Mouse (Mus musculus): Measurements from ENCODE around the gene Stoml1. TPM values are rescaled to one million over a fixed set of nuclear protein-coding genes. Genes with fewer than 3 reads are reported as not detected.
"Not testable (repeated sequence)": the region's sequence is repeated elsewhere in the genome, so short reads cannot be mapped to it uniquely, and the experiment has no call there.

Gene Stoml1
- total RNA-seq, 2 experiments from 2014 or later: 10.2 to 10.4 TPM

- intact Hi-C loops (cut with DNase I): no loop called here
Measured at GRCm38 (mm10) chr9:58270081-58270480, 17.1 kb downstream of the Stoml1 start.

GRCm38 (mm10) chr9:58271109-58271508 lies 18.1 kb downstream of the Stoml1 start:
- intact Hi-C loops (cut with DNase I): no loop called here
- DNase-seq: no peak

More at GRCm38 (mm10) chr9:58270081-58270480, 17.1 kb downstream of the Stoml1 start:
- DNase-seq: no peak

GRCm38 (mm10) chr9:58271551-58271950 lies 18.6 kb downstream of the Stoml1 start:
- intact Hi-C loops (cut with DNase I): not testable (repeated sequence)

GRCm38 (mm10) chr9:58272068-58272541 lies 19.1 kb downstream of the Stoml1 start:
- DNase-seq: no peak
- intact Hi-C loops (cut with DNase I): no loop called here

More at GRCm38 (mm10) chr9:58271551-58271950, 18.6 kb downstream of the Stoml1 start:
- not testable (repeated sequence) for DNase-seq

GRCm38 (mm10) chr9:58272855-58273254 lies 19.9 kb downstream of the Stoml1 start:
- intact Hi-C loops (cut with DNase I): no loop called here

GRCm38 (mm10) chr9:58274101-58274604 lies 21.2 kb downstream of the Stoml1 start:
- DNase-seq: no peak
- intact Hi-C loops (cut with DNase I): no loop called here

More at GRCm38 (mm10) chr9:58272855-58273254, 19.9 kb downstream of the Stoml1 start:
- no peak for DNase-seq

- intact Hi-C loops (cut with DNase I): no loop called here
Measured at GRCm38 (mm10) chr9:58274626-58275025, 21.7 kb downstream of the Stoml1 start.

GRCm38 (mm10) chr9:58275115-58275774 lies 22.3 kb downstream of the Stoml1 start:
- DNase-seq: peak; percentile 33 to 50
- intact Hi-C loops (cut with DNase I): no loop called here

More at GRCm38 (mm10) chr9:58274626-58275025, 21.7 kb downstream of the Stoml1 start:
- no peak for DNase-seq

- intact Hi-C loops (cut with DNase I): no loop called here
- DNase-seq: no peak
Measured at GRCm38 (mm10) chr9:58275797-58276196, 22.8 kb downstream of the Stoml1 start.

GRCm38 (mm10) chr9:58276346-58276745 lies 23.4 kb downstream of the Stoml1 start:
- intact Hi-C loops (cut with DNase I): no loop called here
- DNase-seq: no peak

GRCm38 (mm10) chr9:58278313-58278712 lies 25.3 kb downstream of the Stoml1 start:
- intact Hi-C loops (cut with DNase I): no loop called here
- no peak for DNase-seq

GRCm38 (mm10) chr9:58278821-58279723 lies 26.1 kb downstream of the Stoml1 start:
- no peak for DNase-seq
- intact Hi-C loops (cut with DNase I): no loop called here

GRCm38 (mm10) chr9:58279780-58280179 lies 26.8 kb downstream of the Stoml1 start:
- intact Hi-C loops (cut with DNase I): loop anchor here (1.0 to 5.0 kb wide), 3 partner anchors 32 to 242 kb away; no protein-coding TSS in a partner anchor
- DNase-seq: no peak

GRCm38 (mm10) chr9:58280259-58281109 lies 27.5 kb downstream of the Stoml1 start:
- peak; percentile 62 to 75 for DNase-seq
- intact Hi-C loops (cut with DNase I): loop anchor here (1.0 to 5.0 kb wide), 3 partner anchors 33 to 243 kb away; no protein-coding TSS in a partner anchor

GRCm38 (mm10) chr9:58281597-58281996 lies 28.6 kb downstream of the Stoml1 start:
- intact Hi-C loops (cut with DNase I): loop anchor here (2.0 to 5.0 kb wide), 2 partner anchors 55 to 244 kb away; no protein-coding TSS in a partner anchor

GRCm38 (mm10) chr9:58283431-58283830 lies 30.5 kb downstream of the Stoml1 start:
- no peak for DNase-seq
- intact Hi-C loops (cut with DNase I): loop anchor here (5.0 kb wide), 1 partner anchor 246 kb away; no protein-coding TSS in a partner anchor

More at GRCm38 (mm10) chr9:58281597-58281996, 28.6 kb downstream of the Stoml1 start:
- DNase-seq: peak; percentile 44 to 55

GRCm38 (mm10) chr9:58289090-58289489 lies 36.1 kb downstream of the Stoml1 start:
- intact Hi-C loops (cut with DNase I): no loop called here
- no peak for DNase-seq

GRCm38 (mm10) chr9:58289901-58290300 lies 36.9 kb downstream of the Stoml1 start:
- intact Hi-C loops (cut with DNase I): no loop called here
- DNase-seq: no peak

GRCm38 (mm10) chr9:58294527-58294926 lies 41.6 kb downstream of the Stoml1 start:
- intact Hi-C loops (cut with DNase I): no loop called here
- no peak for DNase-seq

GRCm38 (mm10) chr9:58295345-58295744 lies 42.4 kb downstream of the Stoml1 start:
- intact Hi-C loops (cut with DNase I): no loop called here
- no peak for DNase-seq

Data from heart, postnatal 36 days (tissue).